Mouse (Mus musculus) megakaryocyte progenitor cell, adult 5-6 weeks (primary cell): ENCODE results near the gene Srgap3. TPM values are rescaled to one million over a fixed set of nuclear protein-coding genes. Genes with fewer than 3 reads are reported as not detected.
"Not testable (repeated sequence)": the region's sequence is repeated elsewhere in the genome, so short reads cannot be mapped to it uniquely, and the experiment has no call there.

Source experiments
- ATAC-seq: replicated peaks from 2 replicates; pipeline ENCODE4 v1.8.0; 2016; ENCODE audit warnings: mild to moderate bottlenecking, moderate TSS enrichment, inconsistent platforms; ENCODE audit not compliant: poor library complexity
- total RNA-seq, 2 experiments: library from RNA; stranded (forward) in 1 of 2; stranded (reverse) in 1 of 2; fragments of 157-497, 149-512 nt in 1 of 2; fragments of 200-1000 nt in 1 of 2; gene quantifications; 2 replicates each; pipeline versions ENCODE4 v1.2.3 to v1.2.4; 2015 to 2017

Srgap3 gene
- total RNA-seq, 2 experiments from 2014 or later: 0.79 to 2.5 TPM

- ATAC-seq: no peak
These were observed 190.2 kb downstream of the Srgap3 start for GRCm38 (mm10) chr6:112756866-112757265.

DNA sequence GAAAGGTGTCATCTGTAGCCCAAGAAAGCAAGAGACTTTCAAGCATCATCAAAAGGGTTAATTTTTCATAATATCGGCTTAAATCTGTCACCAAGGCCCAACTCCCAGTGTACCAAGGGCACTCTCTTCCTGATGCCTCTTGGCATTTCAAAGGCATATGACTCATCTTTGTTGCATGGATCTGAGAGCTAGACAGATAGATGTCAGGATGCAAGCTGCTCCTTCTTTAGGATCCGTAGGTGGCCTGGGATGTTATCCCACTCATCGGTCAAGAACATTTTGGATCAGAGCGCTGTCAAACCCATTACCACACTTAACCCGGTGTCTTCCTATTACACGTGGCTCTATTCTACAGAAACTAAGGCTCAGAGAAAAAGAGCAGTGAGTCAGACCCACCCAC, 192.1 kb downstream of the Srgap3 start:
- ATAC-seq: no peak

GRCm38 (mm10) chr6:112752517-112752916, 194.5 kb downstream of the Srgap3 start:
- ATAC-seq: peak; percentile 62

DNA sequence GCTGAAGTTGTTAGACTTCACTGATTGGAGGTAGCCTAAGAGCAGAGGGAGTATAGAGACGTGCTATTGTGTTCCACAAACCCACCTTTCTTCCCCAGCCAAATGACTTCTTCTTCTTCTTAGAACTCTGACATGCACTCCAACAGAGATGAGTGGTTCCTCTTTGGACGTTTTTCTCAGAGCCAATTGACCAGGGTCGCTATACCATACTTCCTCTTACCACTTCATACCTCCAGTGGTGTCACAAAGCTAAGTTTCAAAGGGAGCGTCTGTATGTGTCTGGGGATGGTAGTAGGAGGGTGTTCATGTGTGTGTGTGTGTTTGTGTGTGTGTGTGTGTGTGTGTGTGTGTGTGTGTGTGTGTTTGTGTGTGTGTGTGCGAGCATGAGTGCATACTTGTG, 195.1 kb downstream of the Srgap3 start:
- peak; percentile 96 for ATAC-seq

- no peak for ATAC-seq
These were observed 204.8 kb downstream of the Srgap3 start for GRCm38 (mm10) chr6:112742297-112742696.

GRCm38 (mm10) chr6:112741766-112742165, 205.3 kb downstream of the Srgap3 start:
- no peak for ATAC-seq

GRCm38 (mm10) chr6:112739635-112740034, 207.4 kb downstream of the Srgap3 start:
- ATAC-seq: peak; percentile 14; the same call in 1 of the 2 replicates

- peak; percentile 90 for ATAC-seq
These were observed 208.1 kb downstream of the Srgap3 start for GRCm38 (mm10) chr6:112738924-112739323.

- no peak for ATAC-seq
These were observed 210.6 kb downstream of the Srgap3 start for GRCm38 (mm10) chr6:112736471-112736870.

DNA sequence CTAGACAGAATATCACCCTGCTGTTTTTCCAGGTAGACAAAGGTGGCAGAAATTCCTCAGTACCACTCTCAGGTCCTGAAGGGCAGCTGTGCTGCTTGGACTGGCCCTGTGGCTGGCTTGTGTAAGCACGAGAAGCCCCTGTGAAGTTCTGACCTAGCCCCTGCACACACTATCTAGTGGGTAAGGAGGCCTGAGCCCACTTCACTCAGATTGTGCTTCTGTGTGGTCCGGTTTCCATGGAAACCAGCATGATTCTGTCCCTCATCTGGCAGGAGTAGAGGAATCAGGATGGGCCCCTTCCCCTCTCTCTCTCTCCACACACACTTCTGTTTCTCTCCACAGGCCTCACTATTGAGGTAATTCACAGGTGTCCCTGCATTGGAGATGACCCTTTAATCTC, 212.0 kb downstream of the Srgap3 start:
- ATAC-seq: no peak

DNA sequence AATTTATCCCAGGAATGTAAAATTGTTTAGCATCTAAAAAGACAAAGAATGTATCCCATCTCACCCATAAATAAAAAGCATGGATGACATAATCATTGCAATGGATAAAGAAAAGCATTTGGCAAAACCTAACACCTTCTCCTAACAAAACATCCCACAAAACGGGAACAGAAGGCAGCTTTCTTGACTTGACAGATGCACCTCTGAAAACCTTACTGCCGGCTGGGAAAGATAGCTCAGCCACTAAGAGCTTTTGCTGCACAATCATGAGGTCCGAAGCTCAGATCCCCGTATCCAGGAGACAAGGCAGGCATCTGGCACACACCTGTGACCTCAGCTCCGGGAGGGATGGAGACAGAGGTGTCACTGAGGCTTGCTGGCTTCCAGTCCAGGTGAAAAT, 213.1 kb downstream of the Srgap3 start:
- ATAC-seq: no peak

DNA sequence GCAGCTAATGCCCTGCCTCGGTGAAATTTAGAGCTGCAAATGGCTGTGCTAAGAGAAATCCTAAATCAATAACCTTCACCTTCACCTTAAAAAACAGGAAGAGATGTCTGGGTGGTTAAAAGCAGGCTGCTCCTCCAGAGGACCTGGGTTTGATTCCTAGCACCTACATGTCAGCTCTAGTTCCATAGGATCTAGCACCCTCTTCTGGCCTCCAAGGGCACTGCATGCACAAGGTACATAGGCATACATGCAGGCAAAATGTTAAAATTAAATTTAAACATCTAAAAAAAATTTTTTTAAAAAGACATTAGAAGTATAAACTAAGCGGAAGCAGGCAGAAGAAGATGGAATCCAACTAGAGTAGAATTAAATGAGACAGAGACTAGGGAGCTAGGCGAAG, 214.6 kb downstream of the Srgap3 start:
- no peak for ATAC-seq

GRCm38 (mm10) chr6:112731386-112731785, 215.7 kb downstream of the Srgap3 start:
- ATAC-seq: no peak

DNA sequence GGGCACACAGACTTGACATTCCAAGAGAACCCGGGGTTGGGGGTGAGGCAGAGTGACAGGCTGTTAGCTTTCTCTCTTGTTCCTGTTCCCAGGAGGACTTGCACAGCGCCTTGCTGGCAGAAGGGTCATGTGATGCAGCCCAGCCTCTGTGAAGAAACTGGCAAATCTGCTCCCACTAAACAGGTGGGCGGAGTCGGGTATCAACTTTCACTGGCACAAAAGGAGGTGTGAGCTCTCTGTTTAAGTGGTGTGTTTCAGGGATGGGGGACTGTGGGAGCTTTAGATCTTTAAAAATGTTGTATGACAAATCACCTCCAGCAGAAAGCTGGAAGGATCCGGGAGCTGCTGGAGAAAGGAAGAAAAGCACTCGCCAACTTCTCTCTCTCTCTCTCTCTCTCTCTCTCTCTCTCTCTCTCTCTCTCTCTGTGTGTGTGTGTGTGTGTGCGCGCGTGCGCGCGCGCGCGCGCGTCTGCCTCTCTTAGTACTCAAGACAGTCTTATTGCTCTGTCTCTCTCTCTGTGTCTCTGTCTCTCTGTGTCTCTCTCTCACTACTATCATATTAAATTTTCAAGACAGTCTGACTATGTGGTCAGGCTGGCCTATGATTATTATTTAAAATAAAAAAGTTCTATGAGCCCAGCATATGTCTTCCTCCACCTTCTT, 218.2 kb downstream of the Srgap3 start:
- ATAC-seq: peak; percentile 87

- 0 out of 2 replicates have a peak, but pooled peaks have one; percentile 30 for ATAC-seq
These were observed 221.6 kb downstream of the Srgap3 start for GRCm38 (mm10) chr6:112725468-112725867.

DNA sequence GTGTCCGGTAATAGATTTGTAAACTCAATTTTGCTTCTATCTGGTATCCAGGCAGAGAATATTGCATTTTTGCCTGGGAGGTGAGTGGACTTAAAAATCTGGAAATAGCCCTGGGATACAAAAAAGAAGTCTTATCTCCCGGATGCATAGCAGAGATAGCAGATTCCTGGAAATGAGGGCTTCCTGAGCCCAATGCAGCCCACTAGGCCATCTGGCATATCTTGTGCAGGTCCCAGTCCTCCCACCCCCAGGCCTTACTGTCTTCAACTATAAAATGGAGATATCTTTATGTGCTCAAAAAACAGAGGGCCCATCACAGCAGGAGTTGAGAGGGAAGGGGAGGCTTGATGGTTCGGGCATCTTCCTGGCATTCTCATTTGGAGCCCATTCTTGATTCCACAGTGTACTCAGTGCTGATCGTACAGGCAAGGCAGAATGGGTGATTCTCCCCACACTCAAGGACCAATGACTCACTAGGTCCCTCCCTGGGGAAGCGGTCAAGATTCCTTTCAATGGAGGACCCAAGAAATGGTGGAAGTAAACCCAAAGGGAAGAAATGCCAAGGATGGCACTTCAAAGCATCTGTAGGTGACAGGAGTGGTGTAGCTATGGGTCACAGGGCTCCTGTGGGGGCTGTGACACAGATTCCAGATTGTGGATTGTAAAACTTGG, 226.5 kb downstream of the Srgap3 start:
- ATAC-seq: no peak

GRCm38 (mm10) chr6:112719983-112720382, 227.1 kb downstream of the Srgap3 start:
- no peak for ATAC-seq

GRCm38 (mm10) chr6:112717168-112717567, 229.9 kb downstream of the Srgap3 start:
- peak; percentile 78 for ATAC-seq

DNA sequence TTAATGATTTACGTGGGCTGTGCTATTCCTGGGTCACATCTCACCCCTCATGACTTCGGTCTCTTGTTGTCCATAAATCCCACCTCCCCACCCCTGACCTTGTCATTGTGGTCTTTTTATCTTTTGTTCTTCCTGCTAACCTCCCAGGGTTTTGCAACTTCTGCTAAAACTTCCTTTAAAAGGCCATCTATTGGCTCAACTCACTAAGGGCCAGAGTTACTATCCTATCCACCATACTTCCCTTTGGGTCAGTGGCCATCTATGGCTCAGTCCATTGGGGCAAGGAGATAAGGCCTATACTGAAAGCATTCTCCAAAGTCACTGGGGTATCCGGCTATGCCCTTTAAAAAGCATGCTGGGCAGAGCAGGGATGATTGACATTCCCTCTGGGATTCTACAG, 233.1 kb downstream of the Srgap3 start:
- peak; percentile 54 for ATAC-seq

- ATAC-seq: not testable (repeated sequence)
These were observed 244.8 kb downstream of the Srgap3 start for GRCm38 (mm10) chr6:112702296-112702695.

- peak; percentile 52 for ATAC-seq
These were observed 246.7 kb downstream of the Srgap3 start for GRCm38 (mm10) chr6:112700392-112700791.

GRCm38 (mm10) chr6:112699115-112699514, 248.0 kb downstream of the Srgap3 start:
- ATAC-seq: no peak
